Mouse (Mus musculus): ENCODE measurements around the gene Gcdh.

Gene Gcdh

DNA sequence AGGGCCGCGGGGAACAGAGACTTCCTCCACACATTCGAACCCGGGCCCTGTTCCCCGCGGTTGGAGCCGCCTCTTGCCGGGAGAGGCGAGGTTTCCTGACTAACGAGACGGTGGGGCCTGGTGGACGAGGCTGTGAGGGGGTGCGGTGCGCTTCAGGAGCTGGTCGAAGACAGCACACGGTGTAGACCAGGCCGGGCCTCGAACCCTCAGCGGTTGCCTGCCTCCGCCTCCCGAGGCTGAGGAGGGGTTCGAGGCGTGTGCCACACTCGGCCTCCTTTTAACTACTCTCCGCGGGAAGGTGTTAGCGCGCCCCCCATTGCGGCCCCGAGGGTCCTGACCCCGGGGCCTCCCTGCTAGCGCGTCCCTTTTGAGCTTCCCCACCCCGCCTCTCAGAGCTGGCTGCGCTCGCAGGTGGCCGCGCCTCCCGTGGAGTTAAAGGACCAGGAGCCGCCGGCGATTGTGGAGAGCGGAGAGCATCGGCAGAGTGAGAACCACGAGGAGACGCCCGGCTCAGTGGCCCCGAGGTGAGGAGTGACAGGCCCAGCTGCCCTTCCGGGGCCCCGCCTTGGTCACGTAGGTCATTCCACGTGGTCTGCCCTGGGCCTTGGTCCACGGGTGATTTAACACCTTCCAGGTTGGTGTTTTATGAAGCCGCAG, 21.3 kb downstream of the Gcdh start:
- DNase-seq (ENCODE audit: low spot score) = peak; percentile 76

DNA sequence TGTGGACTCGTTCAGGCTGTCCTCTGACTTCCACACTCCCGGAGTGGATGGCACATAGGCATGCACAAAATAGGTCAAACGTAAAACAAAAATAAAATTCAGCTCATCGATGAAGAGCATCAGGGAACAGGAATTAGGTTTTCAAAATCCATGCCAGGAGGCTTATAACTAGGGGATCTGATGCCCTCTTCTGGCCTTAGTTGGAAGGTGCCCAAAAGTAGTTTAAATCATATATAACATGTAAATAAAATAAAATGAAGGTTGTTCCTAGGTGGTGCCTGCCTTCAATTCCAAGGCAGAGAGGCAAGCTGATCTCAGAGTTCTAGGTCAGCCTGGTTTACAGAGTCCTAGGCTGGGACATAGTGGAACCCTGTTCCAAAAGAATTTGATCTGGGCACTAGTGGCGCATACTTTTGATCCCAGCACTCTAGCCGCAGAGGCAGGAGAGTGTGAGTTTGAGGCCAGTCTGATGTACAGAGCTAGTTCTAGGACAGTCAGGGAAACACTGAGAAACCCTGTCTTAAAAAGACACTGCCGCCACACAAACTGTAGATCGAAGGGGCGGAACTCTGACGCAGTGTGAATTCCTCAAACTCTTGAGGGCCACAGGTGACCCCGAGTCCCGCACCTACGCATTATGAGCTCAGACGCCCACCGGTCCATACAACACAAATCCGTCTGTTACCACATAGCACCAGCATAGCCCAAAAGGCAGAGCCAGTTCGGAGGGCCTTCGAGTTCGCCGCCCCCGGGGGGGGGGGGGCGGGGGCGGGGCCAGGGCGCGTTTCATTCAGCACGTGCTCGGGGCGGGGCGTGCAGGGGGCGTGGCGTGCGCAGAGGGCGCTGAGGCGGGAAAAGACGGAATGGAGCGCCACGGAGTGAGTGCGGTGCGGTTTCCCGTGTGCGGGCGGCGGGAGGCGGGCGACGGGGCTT, 22.1 kb downstream of the Gcdh start, which contains the start of gene Syce2:
Gene Syce2 (plus strand): TSS at position 736 of the 933 bp plus-strand sequence.
- peak; percentile 90 for DNase-seq (ENCODE audit: low spot score)

DNA sequence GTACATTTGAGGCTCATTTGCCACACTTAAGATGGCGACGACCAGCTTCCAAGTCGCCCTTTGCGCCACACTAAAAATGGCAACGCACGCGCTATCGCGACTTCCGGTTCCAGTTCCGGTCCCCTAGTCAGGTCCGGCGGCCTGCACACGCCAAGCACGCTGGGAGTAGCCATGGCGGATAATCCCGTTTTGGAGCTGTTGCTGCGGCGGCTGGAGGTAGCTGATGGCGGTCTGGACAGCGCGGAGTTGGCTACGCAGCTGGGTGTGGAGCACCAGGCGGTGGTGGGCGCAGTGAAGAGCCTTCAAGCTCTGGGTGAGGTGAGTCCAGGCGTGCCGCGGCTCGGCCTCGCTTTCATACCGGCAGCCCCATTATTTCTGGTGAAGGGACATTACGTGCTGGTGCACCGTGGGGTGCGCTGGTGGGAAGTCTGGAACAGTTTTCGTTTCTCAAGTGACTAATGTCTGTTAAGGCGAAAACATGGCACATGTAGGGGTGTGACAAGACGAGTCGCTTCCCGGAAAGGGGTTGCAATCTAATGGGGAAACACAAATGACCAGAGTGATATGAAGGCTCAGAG, 36.8 kb downstream of the Gcdh start, which contains the start of gene Farsa:
Gene Farsa (plus strand): TSS at position 126 of the 578 bp plus-strand sequence.
- DNase-seq (ENCODE audit: low spot score) = peak; percentile 92

DNA sequence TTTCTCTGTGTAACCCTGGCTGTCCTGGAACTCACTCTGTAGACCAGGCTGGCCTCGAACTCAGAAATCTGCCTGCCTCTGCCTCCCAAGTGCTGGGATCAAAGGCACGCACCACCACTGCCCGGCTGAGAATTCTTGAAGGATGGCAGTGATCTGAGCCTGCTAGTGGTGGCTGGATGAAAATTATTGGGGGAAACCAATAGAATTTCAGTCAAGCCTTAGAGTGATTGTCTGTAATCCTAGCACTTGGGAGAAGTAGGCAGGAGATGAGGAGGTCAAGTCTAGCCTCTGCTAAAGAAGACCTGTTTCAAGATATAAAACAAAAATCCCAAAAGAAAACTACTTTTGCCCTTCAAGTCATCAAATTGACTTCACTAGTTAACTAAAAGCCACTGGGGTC, 37.3 kb downstream of the Gcdh start:
- DNase-seq (ENCODE audit: low spot score) = no peak

DNA sequence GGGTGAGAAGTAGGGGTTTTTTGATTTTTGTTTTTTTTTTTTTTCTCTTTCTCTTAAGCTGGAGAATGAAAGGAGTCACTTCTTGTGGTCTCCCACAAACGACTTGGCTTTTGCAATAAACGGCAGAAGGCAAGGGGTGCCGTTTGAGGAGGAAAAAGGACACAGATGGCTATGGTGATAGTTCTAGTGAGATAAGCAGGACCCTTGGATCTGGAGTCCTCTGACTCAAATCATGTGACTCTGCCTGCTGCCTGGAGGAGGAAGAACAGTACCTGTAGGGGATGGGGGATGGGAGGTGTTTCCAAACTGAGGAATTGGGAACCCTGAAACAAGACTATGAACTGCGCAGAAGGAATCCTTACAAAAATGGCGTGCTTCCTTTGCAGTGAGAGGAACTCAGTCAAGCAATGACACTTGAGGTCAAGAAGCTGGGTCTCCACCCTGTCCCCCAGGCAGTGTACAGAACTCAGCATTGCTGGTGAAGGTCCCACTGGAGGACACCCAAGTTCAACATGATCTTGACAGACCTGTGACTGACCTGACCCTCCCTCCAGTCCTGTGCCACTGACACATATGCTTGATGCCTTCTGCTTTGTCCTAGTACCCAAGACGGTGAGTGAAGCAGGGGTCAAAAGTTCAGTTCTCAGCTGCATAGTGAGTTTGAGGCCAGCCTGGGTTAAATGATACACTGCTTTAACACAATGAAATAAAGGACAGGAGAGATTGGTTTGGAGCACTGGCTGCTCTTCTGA, 45.9 kb downstream of the Gcdh start:
- no peak for DNase-seq (ENCODE audit: low spot score)

DNA sequence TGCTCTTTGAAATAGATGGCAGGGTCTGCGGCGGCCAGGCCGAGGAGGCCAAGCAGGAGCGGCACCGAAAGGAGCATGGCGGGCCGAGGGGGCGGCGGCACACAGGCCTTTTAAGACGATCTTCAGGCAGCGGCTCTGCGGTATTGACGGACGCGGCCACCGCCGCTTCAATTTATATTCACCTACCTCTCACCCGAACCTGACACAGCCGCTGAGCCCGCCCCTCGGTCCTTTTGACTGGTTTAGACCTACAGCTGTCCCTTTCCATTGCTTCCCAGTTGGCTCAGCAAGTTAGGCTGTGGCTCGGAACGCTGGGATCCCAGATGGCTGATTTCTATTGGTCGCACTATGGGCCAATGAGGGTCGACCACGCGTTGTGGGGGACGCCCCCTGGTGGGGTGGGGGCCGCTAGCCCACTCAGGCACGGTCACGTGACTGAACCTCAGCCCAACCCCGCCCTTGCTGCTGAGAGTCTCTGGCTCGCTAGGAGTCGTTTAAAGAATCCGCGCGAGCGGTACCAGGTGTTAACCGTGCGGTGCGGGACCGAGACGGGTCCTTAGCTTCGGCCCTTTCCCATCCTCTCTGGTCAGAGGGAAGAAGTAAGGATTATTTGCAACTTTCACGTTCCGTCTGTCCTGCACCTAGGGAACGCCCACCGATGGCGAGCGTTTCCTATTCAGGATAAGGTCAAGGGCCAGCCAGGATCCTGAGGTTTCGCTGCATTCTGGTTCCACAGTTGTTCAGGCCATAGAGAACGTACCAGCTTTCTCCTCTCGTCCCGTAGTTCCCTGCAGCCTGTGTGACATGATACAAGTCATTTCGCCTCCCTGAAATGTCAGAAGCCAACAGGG, 46.8 kb downstream of the Gcdh start, which contains the start of gene Calr:
Gene Calr (minus strand): TSS at position 213 of the 851 bp plus-strand sequence.
- peak; percentile 100 for DNase-seq (ENCODE audit: low spot score)

DNA sequence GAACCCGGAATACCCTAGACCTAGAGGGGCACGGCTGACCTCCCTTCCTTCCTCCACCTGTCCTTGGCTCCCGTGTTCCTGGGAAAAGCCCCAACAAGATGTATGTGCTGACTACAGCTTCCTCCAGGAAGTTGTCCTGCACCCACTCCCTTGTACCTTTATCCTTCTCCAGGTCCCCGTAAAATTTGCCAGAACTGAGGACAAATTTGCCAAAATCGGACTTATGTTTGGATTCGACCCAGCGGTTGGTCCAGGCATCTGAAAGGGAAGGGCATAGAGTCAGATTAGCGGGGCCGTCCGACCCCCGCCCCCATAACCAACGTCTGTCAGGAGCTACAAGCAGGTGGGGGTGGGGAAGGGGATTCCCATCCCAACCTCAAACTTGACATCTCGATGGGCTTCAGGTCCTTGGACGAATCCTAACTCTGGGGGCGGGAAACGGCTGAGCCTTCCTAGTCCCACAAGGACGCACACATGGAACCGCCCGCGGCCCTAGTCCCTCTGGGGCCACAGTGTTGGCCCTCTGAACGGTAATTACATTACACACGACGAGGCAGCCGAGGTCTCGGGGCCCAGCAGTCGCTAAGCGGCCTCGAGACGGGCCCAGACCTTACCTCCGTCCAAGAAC, 47.5 kb downstream of the Gcdh start:
- no peak for DNase-seq (ENCODE audit: low spot score)

DNA sequence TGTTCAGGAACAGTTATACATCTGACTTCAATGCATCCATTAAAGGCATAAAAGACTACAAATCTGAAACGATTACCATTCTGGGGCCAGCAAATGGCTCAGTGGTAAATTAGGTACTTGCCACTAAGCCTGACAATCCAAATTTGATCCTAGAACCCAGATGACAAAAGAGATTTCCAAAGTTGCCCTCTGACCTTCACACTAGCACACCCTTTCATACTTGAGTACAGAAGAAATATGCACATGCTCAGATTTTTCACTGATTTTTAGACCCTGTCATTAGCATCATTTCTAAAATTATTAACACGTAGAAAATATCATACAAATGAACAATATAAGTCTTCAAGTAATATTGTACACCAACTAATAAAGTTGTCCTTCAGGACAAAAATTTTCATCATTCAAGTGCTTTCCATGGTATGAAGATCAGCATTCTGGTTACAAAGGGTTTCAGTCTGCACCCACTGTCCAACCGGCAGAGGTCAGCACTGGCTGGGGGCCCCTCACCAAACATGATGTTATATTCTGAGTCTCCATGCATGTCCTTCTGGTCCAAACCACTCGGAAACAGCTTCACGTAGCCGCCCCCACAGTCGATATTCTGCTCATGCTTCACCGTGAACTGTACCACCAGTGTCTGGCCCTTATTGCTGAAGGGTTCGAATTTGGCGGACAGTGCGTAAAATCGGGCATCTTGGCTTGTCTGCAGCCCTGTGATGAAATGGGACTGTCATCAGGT, 48.2 kb downstream of the Gcdh start:
- no peak for DNase-seq (ENCODE audit: low spot score)

DNA sequence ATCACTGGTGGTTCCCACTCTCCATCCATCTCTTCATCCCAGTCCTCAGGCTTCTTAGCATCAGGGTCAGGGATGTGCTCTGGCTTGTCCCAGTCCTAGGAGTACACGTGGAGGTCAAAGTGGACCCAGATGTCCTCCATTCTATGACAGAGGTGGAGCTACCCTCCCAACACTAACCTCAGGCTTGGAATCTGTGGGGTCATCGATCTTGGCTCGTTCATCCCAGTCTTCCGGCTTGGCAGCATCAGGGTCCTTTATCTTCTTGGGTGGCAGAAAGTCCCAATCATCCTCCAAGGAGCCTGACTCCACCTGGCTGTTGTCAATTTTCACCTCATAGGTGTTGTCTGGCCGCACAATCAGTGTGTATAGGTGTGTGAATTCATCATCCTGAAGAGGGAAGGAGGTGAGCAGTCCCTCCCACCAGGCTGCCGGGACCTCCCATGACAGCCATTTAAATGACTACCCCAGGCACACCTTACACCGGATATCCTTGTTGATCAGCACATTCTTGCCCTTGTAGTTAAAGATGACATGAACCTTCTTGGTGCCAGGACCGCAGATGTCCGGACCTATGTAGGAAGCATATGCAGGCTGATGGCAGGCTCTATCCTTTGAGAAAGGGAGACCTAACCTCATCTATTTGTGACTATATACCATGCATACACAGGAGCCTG, 49.2 kb downstream of the Gcdh start:
- no peak for DNase-seq (ENCODE audit: low spot score)

DNA sequence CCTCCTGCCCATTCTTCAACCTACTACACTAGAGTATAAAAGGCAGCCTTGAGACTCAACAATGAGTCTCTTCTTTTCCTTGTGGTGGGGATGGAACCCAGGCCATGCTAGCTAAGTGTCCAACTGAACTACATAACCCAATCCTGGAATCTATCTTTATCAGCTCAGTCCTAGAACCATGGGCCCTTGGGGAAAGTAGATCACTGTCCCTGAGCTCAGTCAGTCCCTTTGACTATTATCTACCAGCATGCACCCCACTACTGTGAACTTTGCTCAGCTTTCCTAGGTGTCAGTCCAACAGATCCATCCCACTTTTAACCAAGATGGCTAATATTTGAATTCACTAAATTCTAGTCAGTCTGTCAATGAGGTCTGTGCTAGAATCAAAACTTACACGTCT, 52.2 kb downstream of the Gcdh start:
- no peak for DNase-seq (ENCODE audit: low spot score)

DNA sequence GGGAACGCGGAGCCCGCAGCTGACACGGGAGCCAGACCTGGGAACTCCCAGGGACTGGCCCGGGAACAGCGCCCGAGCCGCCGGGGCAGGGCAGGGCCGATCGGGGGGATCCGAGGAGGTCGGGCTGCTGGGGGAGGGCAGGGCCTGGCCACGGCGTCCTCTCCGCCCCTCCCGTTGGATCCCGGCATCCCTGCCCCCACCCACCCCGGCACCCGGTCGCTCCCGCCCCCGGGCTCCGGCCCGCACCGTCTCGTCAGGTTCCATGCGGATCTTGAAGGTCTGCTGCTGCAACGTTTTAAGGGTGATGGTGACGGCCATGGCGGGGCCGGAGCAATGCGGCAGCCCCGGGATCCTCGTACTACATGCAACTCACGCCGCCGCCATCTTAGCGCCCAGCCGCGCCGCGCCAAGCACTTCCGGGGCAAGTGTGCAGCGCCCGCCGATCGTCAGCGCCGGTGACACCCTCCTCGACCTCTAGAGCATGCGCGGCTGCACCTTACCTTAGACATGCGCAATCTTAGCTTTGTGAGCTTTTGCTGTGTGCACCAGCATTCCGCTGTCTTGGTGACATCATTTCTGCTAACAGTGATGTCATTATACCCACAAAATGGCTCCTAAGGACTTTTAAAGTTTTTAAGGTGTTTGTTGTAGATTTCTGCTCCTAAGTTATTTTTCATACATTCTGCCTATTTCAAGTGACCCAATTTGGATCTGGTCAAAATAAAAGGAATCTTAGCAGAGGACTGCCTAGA, 53.3 kb downstream of the Gcdh start, which contains the start of gene Rad23a:
Gene Rad23a (minus strand): TSS at position 418 of the 752 bp plus-strand sequence.
- peak; percentile 89 for DNase-seq (ENCODE audit: low spot score)

DNA sequence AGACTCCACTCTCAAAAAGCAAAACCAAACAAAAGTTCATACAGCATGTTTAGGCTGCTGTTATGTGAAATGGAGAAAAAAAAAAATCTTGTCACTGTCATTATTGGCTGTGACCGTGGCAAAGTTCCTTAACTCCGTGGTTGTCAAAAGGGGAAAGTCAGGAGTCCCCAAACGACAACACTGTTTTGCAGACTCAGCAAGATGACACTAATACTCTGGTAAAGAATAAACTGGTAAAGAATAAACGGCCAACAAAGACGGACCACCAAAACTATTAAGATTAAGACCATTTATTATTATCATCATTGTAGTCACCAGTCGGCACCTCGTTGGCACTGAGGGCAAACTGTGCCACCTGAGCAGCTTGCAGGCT, 53.9 kb downstream of the Gcdh start:
- no peak for DNase-seq (ENCODE audit: low spot score)

DNA sequence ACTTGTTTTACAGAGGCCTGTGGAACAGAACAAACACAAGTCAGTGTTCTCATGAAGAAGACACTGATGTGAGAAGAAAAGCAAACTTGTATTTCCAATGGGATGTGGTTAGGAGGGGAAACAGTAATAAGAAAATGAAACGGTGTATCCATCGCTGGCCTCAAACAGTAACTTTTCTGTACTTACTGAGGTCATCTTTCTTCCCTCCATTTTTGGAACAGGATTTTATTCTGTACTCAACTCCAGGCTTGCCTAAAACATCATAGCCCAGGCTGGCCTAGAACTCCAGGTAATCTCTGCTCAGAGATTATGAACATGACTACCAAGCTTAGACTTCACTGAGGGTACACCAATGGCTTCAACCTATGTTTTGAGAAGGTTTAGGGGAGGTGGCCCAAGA, 54.3 kb downstream of the Gcdh start:
- DNase-seq (ENCODE audit: low spot score) = no peak

DNA sequence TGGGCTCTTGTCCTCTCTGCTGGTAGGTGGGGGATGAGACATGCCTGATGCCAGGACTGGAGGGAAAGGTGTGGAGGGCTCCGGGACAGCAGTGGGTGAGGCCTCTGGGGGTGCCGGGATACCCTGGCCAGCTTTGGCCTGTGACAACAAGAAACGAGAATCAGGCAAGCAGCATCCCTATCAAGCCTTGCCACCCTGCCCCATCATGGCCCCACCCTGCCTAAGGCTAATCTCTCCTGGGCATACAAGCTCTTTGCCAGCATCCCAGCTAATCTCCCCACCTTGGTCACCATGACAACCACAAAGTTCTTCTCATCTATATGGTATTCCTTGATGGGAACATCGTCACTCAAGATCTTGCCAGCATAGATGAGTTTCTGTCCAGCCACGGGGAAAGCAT, 55.2 kb downstream of the Gcdh start:
- DNase-seq (ENCODE audit: low spot score) = no peak

DNA sequence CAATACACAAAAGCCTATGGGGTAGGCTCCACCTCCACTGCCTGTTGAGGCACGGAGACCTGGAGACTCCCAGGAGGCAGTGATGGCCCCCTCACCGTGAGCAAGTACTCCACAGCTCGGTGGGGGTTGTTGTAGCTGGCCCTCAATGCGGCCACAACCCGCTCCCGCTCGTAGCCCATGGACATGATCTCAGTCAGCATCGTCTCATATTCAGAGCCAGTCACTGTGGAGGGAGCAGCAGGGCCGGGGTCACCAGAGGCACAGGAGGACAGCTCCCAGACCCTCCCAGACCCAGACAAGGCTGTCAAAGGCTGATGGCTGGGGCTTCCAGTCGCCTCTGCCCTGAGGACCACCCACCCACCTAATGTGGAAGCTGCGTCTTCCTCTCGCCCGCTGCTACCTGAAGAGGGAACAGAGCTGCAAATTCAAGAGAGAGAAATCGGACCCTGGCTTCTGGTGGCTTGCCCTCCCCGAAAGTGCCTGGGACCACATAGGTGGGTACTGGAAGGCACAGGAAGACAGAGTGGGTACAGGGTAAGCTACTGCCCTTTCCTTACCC, 55.7 kb downstream of the Gcdh start:
- DNase-seq (ENCODE audit: low spot score) = no peak

DNA sequence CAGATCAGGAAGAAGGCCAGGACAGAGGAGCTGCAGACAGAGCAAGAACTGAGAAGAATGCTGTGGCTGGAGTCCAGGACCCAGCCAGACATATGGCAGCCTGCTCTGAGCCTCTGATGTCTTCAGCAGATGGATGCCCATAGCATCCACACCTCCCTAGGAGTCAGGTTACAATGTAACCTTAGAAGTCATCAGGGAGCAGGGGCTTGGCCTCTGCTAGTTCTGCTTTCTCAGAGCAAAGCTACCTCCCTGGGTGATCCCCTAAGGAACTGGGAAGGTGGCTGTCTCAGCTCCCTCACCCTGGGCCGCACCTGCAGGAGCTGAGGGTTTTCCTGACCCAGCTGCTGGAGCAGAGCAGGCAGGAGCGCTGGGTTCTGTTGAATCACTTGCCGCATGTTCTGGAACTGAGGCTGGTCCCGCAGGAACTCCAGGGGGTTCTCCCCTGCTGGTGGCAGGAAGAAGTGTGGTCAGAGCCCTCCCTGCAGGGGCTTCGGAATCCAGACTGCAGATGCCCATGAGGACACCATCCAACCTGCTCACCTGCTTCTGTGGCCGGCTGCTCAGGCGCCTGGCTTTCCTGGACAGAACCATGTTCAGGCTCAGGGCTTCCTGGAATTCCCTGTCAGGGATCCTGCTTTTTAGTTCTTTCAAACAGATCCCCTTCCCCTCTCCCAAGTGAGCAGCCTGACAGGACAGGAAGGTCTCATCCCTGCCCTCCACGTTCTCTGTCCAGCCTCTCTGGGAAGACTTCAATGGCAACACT, 56.4 kb downstream of the Gcdh start:
- DNase-seq (ENCODE audit: low spot score) = peak; percentile 83
